Mouse (Mus musculus) retina, postnatal 1 day (tissue): Measurements from ENCODE around the gene Olfr180.

Source experiments
- DNase-seq: peaks from one replicate; pipeline ENCODE4 v3.0.0-alpha.2; 2012

The Olfr180 gene

DNA sequence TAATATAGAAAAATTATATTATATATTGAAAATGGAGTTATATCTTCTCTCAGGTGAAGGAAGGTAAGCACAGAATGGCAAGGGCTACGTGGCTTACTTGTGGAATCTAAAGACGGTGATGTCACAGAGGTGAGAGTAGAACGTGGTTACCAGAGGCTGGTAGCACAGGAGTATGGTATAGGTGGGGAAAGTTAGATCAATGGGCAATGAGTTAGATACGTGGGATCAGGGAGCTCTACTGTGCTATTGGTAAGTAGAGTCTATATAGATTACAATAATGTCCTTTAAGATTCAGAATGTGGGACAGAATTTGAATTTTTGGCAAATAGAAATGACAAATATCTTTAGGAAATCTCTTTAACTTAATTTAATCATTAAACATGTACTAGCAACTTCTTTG, at the start of gene Olfr180:
Olfr180 (minus strand) TSS at position 101 of the 400 bp plus-strand sequence.
- no peak for DNase-seq

DNA sequence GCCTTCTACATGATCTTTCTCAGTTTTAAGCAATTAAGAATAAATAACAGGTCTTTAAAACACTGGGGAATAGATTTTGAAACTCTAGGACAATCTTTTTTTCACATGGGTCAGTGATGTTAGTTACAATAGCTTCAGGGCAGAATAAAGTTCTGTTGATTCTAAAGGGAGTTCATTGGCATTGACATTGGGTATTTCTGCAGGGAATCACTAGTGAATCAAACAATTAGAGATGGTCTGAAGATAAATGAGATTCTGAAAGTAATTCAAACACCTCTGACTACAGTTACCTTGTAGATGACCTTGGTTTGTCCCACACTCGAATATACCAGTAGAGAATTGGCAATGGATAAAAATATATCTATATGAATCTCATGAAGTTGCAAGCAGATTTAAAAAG, 537 bp downstream of the Olfr180 start, which contains the start of gene Olfr181:
Olfr181 (minus strand) TSS at position 101 of the 400 bp plus-strand sequence.
- DNase-seq: no peak

DNA sequence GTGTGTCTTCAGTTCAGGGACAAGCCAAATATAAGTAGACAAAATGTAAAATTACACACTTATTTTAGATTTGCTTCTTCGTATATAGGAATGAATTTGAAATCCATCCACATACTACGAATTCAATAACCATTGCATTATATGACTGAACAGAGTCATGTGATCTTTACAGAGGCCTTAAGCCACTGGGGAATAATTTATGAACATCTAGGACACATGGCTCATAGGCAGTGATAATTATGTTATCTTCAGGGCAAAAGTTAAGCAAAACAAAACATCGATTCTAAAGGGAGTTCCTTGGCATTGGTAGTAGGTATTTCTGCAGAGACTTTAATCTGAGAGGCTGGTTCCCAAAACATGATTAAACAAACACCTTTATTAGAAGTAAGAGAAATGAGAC, 37.2 kb downstream of the Olfr180 start, which contains the start of gene Olfr178:
Olfr178 (minus strand) TSS at position 101 of the 400 bp plus-strand sequence.
- DNase-seq: no peak

DNA sequence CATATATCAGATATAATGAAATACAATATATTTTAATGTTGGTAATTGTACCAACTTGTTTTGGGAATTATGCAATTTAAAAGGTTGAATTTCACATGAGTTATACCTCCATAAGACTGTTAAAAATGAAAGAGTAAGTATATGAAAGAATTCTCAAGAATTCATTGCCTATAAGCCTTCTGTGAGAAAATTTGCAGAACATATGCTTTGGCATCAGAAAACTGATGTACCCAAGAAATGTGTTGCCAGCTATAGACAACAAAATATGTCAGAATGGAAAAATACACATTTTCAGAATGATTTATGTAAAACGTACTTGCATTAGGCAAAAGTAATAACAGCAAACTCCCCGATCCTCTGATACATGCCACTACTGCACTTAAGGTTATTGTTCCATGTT, 44.8 kb downstream of the Olfr180 start:
- DNase-seq: no peak

DNA sequence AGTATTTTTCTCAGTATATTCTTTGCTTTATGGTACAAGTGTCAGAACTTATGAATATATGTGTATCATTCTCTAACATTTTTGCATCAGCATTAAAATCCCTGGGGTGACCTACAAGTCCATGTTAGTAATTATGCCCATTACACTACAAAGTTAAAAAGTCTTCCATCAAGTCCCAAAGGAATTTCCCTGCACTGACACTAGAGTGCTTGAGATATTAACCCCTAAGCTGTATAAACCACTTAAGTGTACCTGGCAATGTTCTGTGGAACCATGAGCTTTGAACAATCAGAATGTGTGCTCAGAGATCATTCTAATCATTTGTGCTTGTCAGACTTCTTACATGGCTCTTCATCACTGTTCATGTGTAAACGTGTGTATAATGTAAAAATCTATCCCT, 54.5 kb downstream of the Olfr180 start, which contains the start of gene Olfr177:
Olfr177 (minus strand) TSS at position 101 of the 400 bp plus-strand sequence.
- no peak for DNase-seq
